Mouse (Mus musculus) intestine, embryonic 15.5 days (tissue): ENCODE results near the gene Tpst1. TPM values are rescaled to one million over a fixed set of nuclear protein-coding genes. Genes with fewer than 3 reads are reported as not detected.

Source experiments
- ATAC-seq: fragments of 200-750 bp; cut with Nextera tagmentation; 2 replicates; pipeline ENCODE4 v1.8.0; 2017; ENCODE audit warnings: moderate TSS enrichment, moderate library complexity
- H3K27ac ChIP-seq: fragments of 300-500 bp; sonication (generic); 2 replicates; pipeline ENCODE4 v1.5.1; 2015; ENCODE audit warnings: mild to moderate bottlenecking, inconsistent platforms
- H3K27me3 ChIP-seq: fragments of 300-500 bp; sonication (generic); replicated peaks from 2 replicates; pipeline ENCODE4 v1.6.1; 2015; ENCODE audit warnings: inconsistent platforms
- H3K36me3 ChIP-seq: fragments of 300-500 bp; sonication (generic); 2 replicates; pipeline ENCODE4 v1.6.1; 2015; ENCODE audit warnings: inconsistent platforms
- H3K4me1 ChIP-seq: fragments of 300-500 bp; sonication (generic); replicated peaks from 2 replicates; pipeline ENCODE4 v1.6.1; 2015; ENCODE audit warnings: inconsistent platforms
- H3K4me2 ChIP-seq: fragments of 300-500 bp; sonication (generic); replicated peaks from 2 replicates; pipeline ENCODE4 v1.6.1; 2015; ENCODE audit warnings: mild to moderate bottlenecking, inconsistent platforms
- H3K4me3 ChIP-seq: fragments of 300-500 bp; sonication (generic); replicated peaks from 2 replicates; pipeline ENCODE4 v1.5.1; 2015; ENCODE audit warnings: inconsistent platforms
- H3K9ac ChIP-seq: fragments of 300-500 bp; sonication (generic); 2 replicates; pipeline ENCODE4 v1.6.1; 2015; ENCODE audit warnings: inconsistent platforms
- H3K9me3 ChIP-seq: fragments of 300-500 bp; sonication (generic); 2 replicates; pipeline ENCODE4 v1.6.1; 2016; ENCODE audit warnings: inconsistent platforms
- WGBS: fragments of 180-500 bp; shearing (Covaris S2); methylation state at CpG from one replicate; pipeline ENCODE4 v1.1.7; 2015; 5-methylcytosine and 5-hydroxymethylcytosine counted together
- polyA plus RNA-seq: library from polyadenylated mRNA; unstranded; fragments of >200 nt; fragmentation: Nextera tagmentation; extraction: Ambion mirVana; gene quantifications from 2 replicates; pipeline ENCODE4 v1.2.1, GENCODE M21; 2015

The Tpst1 gene
- polyA plus RNA-seq, 1 experiment from 2014 or later: 59.8 TPM

DNA sequence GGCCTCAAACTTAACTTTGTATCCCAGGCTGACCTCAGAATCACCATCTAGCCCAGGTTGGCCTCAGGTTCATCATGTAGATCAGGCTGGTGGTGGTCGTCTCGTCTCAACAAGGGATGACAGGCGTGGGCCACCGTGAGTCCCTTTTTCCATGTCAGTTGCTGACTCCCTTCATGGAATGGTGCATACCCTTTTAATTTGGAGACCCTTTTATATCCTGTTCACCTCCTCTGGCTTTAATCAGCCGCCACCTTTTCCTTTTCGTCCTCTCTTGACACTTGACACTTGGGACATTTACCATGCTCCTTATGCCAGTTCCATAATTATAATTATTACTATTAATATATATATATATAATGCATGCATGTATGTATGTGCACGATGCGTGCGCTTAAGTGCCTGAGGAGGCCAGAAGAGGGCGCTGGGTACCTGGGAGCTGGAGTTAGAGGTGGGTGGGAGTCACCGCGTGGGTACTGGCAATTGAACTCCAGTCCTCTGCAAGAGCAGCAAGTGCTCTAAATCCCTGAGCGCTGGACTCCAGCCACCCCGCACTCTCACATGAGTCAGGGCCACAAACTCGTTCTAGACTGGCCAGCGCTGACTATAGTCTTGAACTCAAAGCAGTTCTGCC, 7.0 kb downstream of the Tpst1 start:
- WGBS: 80% methylated on average over 16 of the region's 16 CpGs
- H3K9ac ChIP-seq: peak overlapping the region; percentile 84; the same call in 1 of the 2 replicates
- no peak for ATAC-seq

GRCm38 (mm10) chr5:130081181-130081881, 8.2 kb downstream of the Tpst1 start:
- Histone ChIP-seq H3K27me3 (no peaks in the 10 kb centered on the region), H3K27ac (no peak overlapping the region), H3K36me3 (no peaks in the 10 kb centered on the region; the same call in 1 of the 2 replicates), H3K4me2 (no peak overlapping the region), H3K4me1 (peaks cover 7% of the 10 kb centered on the region), H3K4me3 (no peak overlapping the region), H3K9me3 (no peaks in the 10 kb centered on the region), H3K9ac (no peak overlapping the region)
- no peak for ATAC-seq
- 95% methylated on average over 8 of the region's 8 CpGs for WGBS

More for the DNA sequence above, 7.0 kb downstream of the Tpst1 start:
- H3K27me3 ChIP-seq: no peaks in the 10 kb centered on the region
- H3K4me3 ChIP-seq: peak overlapping the region; percentile 84
- H3K4me2 ChIP-seq: peak overlapping the region; percentile 91
- H3K36me3 ChIP-seq: no peaks in the 10 kb centered on the region
- H3K4me1 ChIP-seq: peaks cover 7% of the 10 kb centered on the region
- no peaks in the 10 kb centered on the region for H3K9me3 ChIP-seq
- no peak overlapping the region for H3K27ac ChIP-seq

DNA sequence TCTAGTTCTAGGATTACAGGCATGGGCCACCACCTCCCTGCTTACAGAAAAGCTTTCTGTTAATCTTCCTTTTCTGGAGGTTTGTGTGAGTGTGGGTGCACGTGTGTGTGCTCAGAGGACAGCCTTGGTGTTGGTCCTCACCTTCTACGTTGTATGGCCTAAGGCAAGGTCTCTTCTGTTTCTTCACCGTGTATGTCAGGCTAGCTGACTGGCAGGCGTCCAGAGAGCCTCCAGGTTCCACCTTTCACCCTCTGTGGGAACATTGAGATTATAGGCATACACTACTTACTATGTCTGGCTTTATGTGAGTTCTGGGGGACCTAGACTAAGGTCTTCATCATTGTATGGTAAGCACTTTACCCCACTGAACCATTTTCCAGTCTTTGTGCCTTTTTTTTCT, 9.3 kb downstream of the Tpst1 start:
- Histone ChIP-seq H3K4me2 (no peak overlapping the region), H3K9me3 (no peaks in the 10 kb centered on the region), H3K4me3 (no peak overlapping the region), H3K4me1 (peaks cover 7% of the 10 kb centered on the region), H3K36me3 (no peaks in the 10 kb centered on the region; the same call in 1 of the 2 replicates), H3K27me3 (no peaks in the 10 kb centered on the region), H3K9ac (no peak overlapping the region), H3K27ac (no peak overlapping the region)
- ATAC-seq: no peak
- 79% methylated on average over 4 of the region's 4 CpGs for WGBS

DNA sequence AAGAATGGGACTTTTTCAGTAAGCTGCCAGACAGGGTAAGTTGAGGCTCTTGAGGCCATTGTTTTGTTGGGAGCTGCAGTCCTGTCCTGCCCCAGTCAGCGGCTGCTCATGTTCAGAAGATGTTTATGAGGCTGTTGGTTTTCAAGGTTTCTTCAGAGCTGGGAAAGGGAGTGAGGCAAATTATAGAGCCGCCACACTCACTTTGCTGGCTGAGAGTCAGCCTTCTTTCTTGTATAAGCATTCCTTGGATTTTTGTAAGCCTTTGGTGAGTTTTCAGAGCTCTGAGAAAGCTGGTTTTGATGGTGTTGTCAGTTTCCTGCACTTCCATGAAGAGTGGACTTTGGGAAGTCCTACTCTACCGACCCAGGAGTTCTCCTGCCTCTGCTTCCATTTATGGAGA, 11.1 kb downstream of the Tpst1 start:
- Histone ChIP-seq H3K4me3 (no peak overlapping the region), H3K9ac (no peak overlapping the region), H3K4me1 (peaks cover 3% of the 10 kb centered on the region; the same call in 1 of the 2 replicates), H3K36me3 (no peaks in the 10 kb centered on the region; the same call in 1 of the 2 replicates), H3K4me2 (no peak overlapping the region), H3K27ac (no peak overlapping the region), H3K27me3 (no peaks in the 10 kb centered on the region), H3K9me3 (no peaks in the 10 kb centered on the region)
- 67% methylated on average over 3 of the region's 3 CpGs for WGBS
- no peak for ATAC-seq

- no peak overlapping the region for H3K27ac ChIP-seq
- no peak overlapping the region for H3K9ac ChIP-seq
- no peak overlapping the region for H3K4me2 ChIP-seq
- H3K36me3 ChIP-seq: no peaks in the 10 kb centered on the region; the same call in 1 of the 2 replicates
- WGBS: 84% methylated on average over 7 of the region's 7 CpGs
- H3K27me3 ChIP-seq: no peaks in the 10 kb centered on the region
- H3K9me3 ChIP-seq: no peaks in the 10 kb centered on the region
- H3K4me1 ChIP-seq: no peaks in the 10 kb centered on the region
- ATAC-seq: no peak
- H3K4me3 ChIP-seq: no peak overlapping the region
Observed at GRCm38 (mm10) chr5:130088008-130088407, 14.9 kb downstream of the Tpst1 start.

GRCm38 (mm10) chr5:130088612-130089011, 15.5 kb downstream of the Tpst1 start:
- no peak for ATAC-seq

GRCm38 (mm10) chr5:130089177-130089576, 16.1 kb downstream of the Tpst1 start:
- Histone ChIP-seq H3K4me2 (no peak overlapping the region), H3K27me3 (no peaks in the 10 kb centered on the region), H3K9ac (no peak overlapping the region), H3K4me3 (no peak overlapping the region), H3K4me1 (no peaks in the 10 kb centered on the region), H3K9me3 (no peaks in the 10 kb centered on the region), H3K27ac (0 out of 2 replicates have a peak overlapping the region, but pooled peaks have one; percentile 9), H3K36me3 (no peaks in the 10 kb centered on the region; the same call in 1 of the 2 replicates)
- WGBS: 65% methylated on average over 7 of the region's 7 CpGs
- ATAC-seq: no peak

More at GRCm38 (mm10) chr5:130088612-130089011, 15.5 kb downstream of the Tpst1 start:
- no peaks in the 10 kb centered on the region for H3K27me3 ChIP-seq
- H3K4me2 ChIP-seq: no peak overlapping the region
- H3K4me3 ChIP-seq: no peak overlapping the region
- H3K9ac ChIP-seq: no peak overlapping the region
- WGBS: 78% methylated on average over 4 of the region's 4 CpGs
- no peak overlapping the region for H3K27ac ChIP-seq
- no peaks in the 10 kb centered on the region for H3K9me3 ChIP-seq
- H3K4me1 ChIP-seq: no peaks in the 10 kb centered on the region
- H3K36me3 ChIP-seq: no peaks in the 10 kb centered on the region; the same call in 1 of the 2 replicates

DNA sequence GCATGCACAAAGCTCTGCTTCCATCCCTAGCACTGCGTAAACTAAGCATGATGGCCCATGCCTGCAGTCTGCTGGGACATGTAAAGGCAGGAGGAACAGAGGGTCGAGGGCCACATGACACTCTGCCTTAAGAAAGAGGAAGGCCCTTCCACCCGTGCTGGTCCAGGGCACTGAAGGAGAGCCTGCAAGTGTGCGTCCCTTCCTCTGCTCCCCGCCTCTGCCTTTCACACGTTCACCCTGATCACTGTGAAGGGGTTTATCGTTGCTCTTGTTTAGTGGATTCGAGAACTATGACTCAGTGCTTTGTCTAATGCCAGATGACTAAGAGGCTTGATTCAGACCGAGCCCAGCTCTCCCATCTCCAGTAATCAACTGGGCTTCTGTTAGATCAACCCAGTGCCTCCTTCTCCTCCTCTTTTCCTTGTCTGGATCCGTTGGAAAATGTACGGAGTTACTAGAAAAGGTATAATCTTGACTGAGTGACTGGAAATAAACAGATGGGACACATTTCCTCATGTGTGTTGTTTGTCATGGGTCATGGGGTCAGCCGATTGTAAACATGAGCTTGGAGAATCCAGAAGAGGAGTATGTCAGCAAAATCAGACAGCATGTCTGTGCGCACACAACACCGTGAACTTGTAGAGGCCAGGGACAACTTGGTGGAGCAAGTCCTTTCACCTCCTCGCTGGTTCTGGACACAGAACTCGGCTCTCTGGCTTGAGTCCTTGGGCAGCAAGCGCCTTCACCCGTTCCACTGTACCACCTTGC, 16.7 kb downstream of the Tpst1 start:
- Histone ChIP-seq H3K4me2 (no peak overlapping the region), H3K9me3 (no peaks in the 10 kb centered on the region), H3K9ac (no peak overlapping the region), H3K4me1 (no peaks in the 10 kb centered on the region), H3K27ac (0 out of 2 replicates have a peak overlapping the region, but pooled peaks have one; percentile 9), H3K4me3 (no peak overlapping the region), H3K36me3 (no peaks in the 10 kb centered on the region; the same call in 1 of the 2 replicates), H3K27me3 (no peaks in the 10 kb centered on the region)
- no peak for ATAC-seq
- 69% methylated on average over 18 of the region's 18 CpGs for WGBS

DNA sequence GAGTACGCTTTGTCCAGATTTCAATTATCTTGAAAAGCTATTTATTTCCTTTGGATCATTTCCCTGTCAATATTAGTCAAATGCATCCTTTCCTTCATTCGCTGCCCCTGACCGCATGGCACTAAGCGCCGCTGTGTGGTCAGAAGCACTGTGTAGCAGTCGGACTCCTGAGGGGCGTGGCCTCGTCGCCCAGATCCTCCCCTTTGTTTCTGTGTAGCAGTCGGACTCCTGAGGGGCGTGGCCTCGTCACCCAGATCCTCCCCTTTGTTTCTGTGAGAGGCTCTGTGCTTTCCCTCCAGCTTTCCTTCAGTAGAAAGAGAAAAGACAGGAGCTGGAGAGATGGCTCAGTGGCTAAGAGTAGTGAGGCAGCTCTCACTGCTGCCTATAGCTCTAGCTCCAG, 23.6 kb downstream of the Tpst1 start:
- Histone ChIP-seq H3K4me2 (no peak overlapping the region), H3K9ac (no peak overlapping the region), H3K27ac (no peak overlapping the region), H3K4me3 (no peak overlapping the region), H3K4me1 (0 out of 2 replicates have a peak, but pooled peaks cover 4% of the 10 kb centered on the region), H3K27me3 (no peaks in the 10 kb centered on the region), H3K36me3 (peaks cover 3% of the 10 kb centered on the region), H3K9me3 (no peaks in the 10 kb centered on the region)
- ATAC-seq: peak; percentile 77
- WGBS: 64% methylated on average over 12 of the region's 12 CpGs

DNA sequence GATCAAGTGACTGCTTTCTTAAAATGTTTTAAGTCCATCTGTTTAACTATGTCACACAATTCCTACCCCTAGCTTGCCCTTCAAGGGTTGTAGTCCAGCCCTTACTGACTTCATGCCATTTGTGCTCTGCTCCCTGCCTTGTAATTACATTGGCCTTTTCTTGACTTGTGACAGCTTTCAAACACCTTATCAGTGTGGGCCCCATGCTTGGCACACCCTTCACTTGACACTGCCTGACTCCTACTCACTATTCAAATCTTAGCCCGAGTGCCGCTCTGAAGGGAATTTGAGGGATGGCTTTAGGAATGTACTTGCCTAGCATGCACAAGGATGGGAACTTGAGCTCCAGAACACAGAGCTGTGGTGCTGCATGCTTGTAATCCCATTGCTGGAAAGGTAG, 24.7 kb downstream of the Tpst1 start:
- 0 out of 2 replicates have a peak, but pooled peaks cover 4% of the 10 kb centered on the region for H3K4me1 ChIP-seq
- H3K4me3 ChIP-seq: no peak overlapping the region
- no peak overlapping the region for H3K4me2 ChIP-seq
- H3K9me3 ChIP-seq: no peaks in the 10 kb centered on the region
- H3K36me3 ChIP-seq: peaks cover 10% of the 10 kb centered on the region
- ATAC-seq: peak; percentile 69
- H3K27ac ChIP-seq: no peak overlapping the region
- H3K9ac ChIP-seq: no peak overlapping the region
- WGBS: 57% methylated on average over 2 of the region's 2 CpGs
- no peaks in the 10 kb centered on the region for H3K27me3 ChIP-seq

GRCm38 (mm10) chr5:130101724-130102123, 28.6 kb downstream of the Tpst1 start:
- H3K27ac ChIP-seq: no peak overlapping the region
- H3K27me3 ChIP-seq: no peaks in the 10 kb centered on the region
- H3K4me2 ChIP-seq: no peak overlapping the region
- no peaks in the 10 kb centered on the region for H3K9me3 ChIP-seq
- no peak overlapping the region for H3K9ac ChIP-seq
- H3K4me1 ChIP-seq: 0 out of 2 replicates have a peak, but pooled peaks cover 4% of the 10 kb centered on the region
- no peak for ATAC-seq
- no peak overlapping the region for H3K4me3 ChIP-seq
- 94% methylated on average over 17 of the region's 17 CpGs for WGBS
- peaks cover 11% of the 10 kb centered on the region for H3K36me3 ChIP-seq

GRCm38 (mm10) chr5:130109348-130109747, 36.2 kb downstream of the Tpst1 start:
- no peak for ATAC-seq
- no peak overlapping the region for H3K4me2 ChIP-seq
- H3K4me1 ChIP-seq: no peaks in the 10 kb centered on the region
- WGBS: 81% methylated on average over 3 of the region's 3 CpGs
- H3K9ac ChIP-seq: no peak overlapping the region
- no peak overlapping the region for H3K4me3 ChIP-seq
- H3K36me3 ChIP-seq: no peaks in the 10 kb centered on the region
- H3K27me3 ChIP-seq: no peaks in the 10 kb centered on the region
- no peaks in the 10 kb centered on the region for H3K9me3 ChIP-seq
- no peak overlapping the region for H3K27ac ChIP-seq
